Mouse (Mus musculus) liver, adult 2 months (tissue): ENCODE measurements around the gene Calu.

ENCODE experiments used
- CTCF ChIP-seq: fragments of 200-500 bp; IDR thresholded peaks from 2 replicates; pipeline ENCODE4 v1.5.1; 2011; ENCODE audit warnings: low read depth, low read length, control low read depth
- POLR2A ChIP-seq: fragments of 200-500 bp; IDR thresholded peaks from 2 replicates; pipeline ENCODE4 v1.6.1; 2011; ENCODE audit warnings: low read length, control low read depth; ENCODE audit not compliant: insufficient read depth; ENCODE audit errors: extremely low read depth

GRCm38 (mm10) chr6:29389425-29389824 lies 41.6 kb downstream of the Calu start:
- TF ChIP-seq CTCF (no peak), POLR2A (no peak)
